Mouse (Mus musculus): ENCODE measurements at regions not wholly inside any gene's neighbourhood (a gene's known extent, or its start where the extent isn't known, plus 50 kb on each side); places are given as distances from the start of the nearest gene placed in this dataset.

- TF ChIP-seq POLR2AphosphoS2 (IDR thresholded peaks at IDR 0.05; ENCODE audit: low read depth, low read length), result no peak
- no peak for TF ChIP-seq ELF1 (IDR thresholded peaks at IDR 0.05; ENCODE audit: low read depth, low read length)
- no peak for TF ChIP-seq TCF12 (IDR thresholded peaks at IDR 0.05; ENCODE audit: low read depth, low read length)
- TF ChIP-seq KAT2A (IDR thresholded peaks at IDR 0.05; ENCODE audit: insufficient replicate concordance, low read length), result no peak
- no peak for TF ChIP-seq POLR2A (IDR thresholded peaks at IDR 0.05; ENCODE audit: low read depth, low read length)
- no peak for TF ChIP-seq CTCF (conservative IDR thresholded peaks at IDR 0.05 in 1 of 2, IDR thresholded peaks at IDR 0.05 in 1 of 2; ENCODE audit: low read depth in 2 of 2, low read length in 2 of 2)
- no peak for TF ChIP-seq MAFK (IDR thresholded peaks at IDR 0.05; ENCODE audit: insufficient replicate concordance, low read length)
- TF ChIP-seq ZNF384 (IDR thresholded peaks at IDR 0.05; ENCODE audit: low read depth, low read length), result no peak
- no peak for TF ChIP-seq PAX5 (IDR thresholded peaks at IDR 0.05; ENCODE audit: low read length)
- no peak for TF ChIP-seq SMC3 (IDR thresholded peaks at IDR 0.05; ENCODE audit: low read depth, low read length)
- TF ChIP-seq USF1 (IDR thresholded peaks at IDR 0.05; ENCODE audit: low read depth, low read length), result no peak
- TF ChIP-seq MEF2A (IDR thresholded peaks at IDR 0.05; ENCODE audit: borderline replicate concordance, low read depth, low read length), result no peak
- TF ChIP-seq CHD1 (IDR thresholded peaks at IDR 0.05; ENCODE audit: low read depth, low read length), result no peak
Observed at GRCm38 (mm10) chr7:115300241-115300640, 556.7 kb downstream of the Insc start.

Measured in CH12.LX (cell line).